Mouse (Mus musculus) embryo, embryonic 11 days (tissue): ENCODE measurements around the gene Fam19a5.

Experiments used
- DNase-seq: peaks from one replicate; pipeline ENCODE4 v3.0.0-alpha.2; 2015

The Fam19a5 gene

GRCm38 (mm10) chr15:87773955-87774354, 229.9 kb downstream of the Fam19a5 start:
- no peak for DNase-seq

- no peak for DNase-seq
These were observed 239.2 kb downstream of the Fam19a5 start for GRCm38 (mm10) chr15:87783331-87783730.

- no peak for DNase-seq
These were observed 245.6 kb downstream of the Fam19a5 start for GRCm38 (mm10) chr15:87789671-87790070.

GRCm38 (mm10) chr15:87793661-87794060, 249.6 kb downstream of the Fam19a5 start:
- DNase-seq = no peak

GRCm38 (mm10) chr15:87796571-87796970, 252.5 kb downstream of the Fam19a5 start:
- DNase-seq = no peak
